Mouse (Mus musculus) cortical plate, adult 2 months (tissue): ENCODE data around the gene Prdm8.

Experiments
- CTCF ChIP-seq: fragments of 200-500 bp; IDR thresholded peaks from 2 replicates; pipeline ENCODE4 v1.5.1; 2011; ENCODE audit warnings: mild to moderate bottlenecking, control low read depth, low read length; ENCODE audit not compliant: insufficient read depth; ENCODE audit errors: extremely low read depth
- POLR2A ChIP-seq: fragments of 200-500 bp; IDR thresholded peaks from 2 replicates; pipeline ENCODE4 v1.6.1; 2011; ENCODE audit warnings: mild to moderate bottlenecking, low read length, control low read depth; ENCODE audit not compliant: insufficient read depth; ENCODE audit errors: extremely low read depth

- TF ChIP-seq CTCF: no peak
- TF ChIP-seq POLR2A: no peak
Measured at GRCm38 (mm10) chr5:98226710-98227109, 59.7 kb downstream of the Prdm8 start.
